Mouse (Mus musculus) MEL (cell line): ENCODE data around the gene Arx. TPM values are rescaled to one million over a fixed set of nuclear protein-coding genes. Genes with fewer than 3 reads are reported as not detected.

Source experiments
- DNase-seq: peaks from one replicate; pipeline ENCODE4 v3.0.0; 2011; ENCODE audit warnings: low read depth, low spot score
- H3K27ac ChIP-seq: 2 replicates; pipeline ENCODE4 v1.5.1; 2012; ENCODE audit warnings: low read depth, mild to moderate bottlenecking, control low read depth, low read length, moderate library complexity; ENCODE audit not compliant: control insufficient read depth
- H3K27me3 ChIP-seq, 2 experiments: fragments of 150-350 bp in 1 of 2; sonication (generic) in 1 of 2; 2 replicates each; pipeline ENCODE4 v1.6.1; 2012; ENCODE audit warnings: low read length in 2 of 2, mild to moderate bottlenecking in 2 of 2, improper control_type of control experiment in 1 of 2, moderate library complexity in 1 of 2; ENCODE audit not compliant: insufficient read depth in 2 of 2, control insufficient read depth in 1 of 2
- H3K36me3 ChIP-seq, 2 experiments: 2 replicates each; pipeline ENCODE4 v1.6.1; 2012 to 2014; ENCODE audit warnings: low read length in 2 of 2, improper control_type of control experiment in 1 of 2, inconsistent platforms in 1 of 2, mild to moderate bottlenecking in 1 of 2; ENCODE audit not compliant: insufficient read depth in 2 of 2, control insufficient read depth in 1 of 2
- H3K4me1 ChIP-seq, 2 experiments: fragments of 150-350 bp in 1 of 2; sonication (generic) in 1 of 2; 2 replicates each; pipeline ENCODE4 v1.6.1; 2012; ENCODE audit warnings: low read length in 2 of 2, improper control_type of control experiment in 1 of 2, mild to moderate bottlenecking in 1 of 2; ENCODE audit not compliant: insufficient read depth in 2 of 2, control insufficient read depth in 1 of 2
- H3K4me3 ChIP-seq, 2 experiments: fragments of 150-350 bp in 1 of 2; sonication (generic) in 1 of 2; 2 replicates each; pipeline ENCODE4 v1.5.1; 2012; ENCODE audit warnings: low read depth in 2 of 2, low read length in 2 of 2, mild to moderate bottlenecking in 2 of 2, moderate library complexity in 2 of 2, control low read depth in 1 of 2, improper control_type of control experiment in 1 of 2; ENCODE audit not compliant: control insufficient read depth in 1 of 2, insufficient read depth in 1 of 2
- H3K79me2 ChIP-seq: 2 replicates; pipeline ENCODE4 v1.6.1; 2012; ENCODE audit warnings: mild to moderate bottlenecking, low read length, moderate library complexity; ENCODE audit not compliant: control insufficient read depth, poor library complexity, insufficient read depth
- H3K9ac ChIP-seq: 2 replicates; pipeline ENCODE4 v1.6.1; 2012; ENCODE audit warnings: low read depth, mild to moderate bottlenecking, control low read depth, low read length, moderate library complexity; ENCODE audit not compliant: control insufficient read depth, poor library complexity, severe bottlenecking
- H3K9me3 ChIP-seq: fragments of 150-350 bp; sonication (generic); replicated peaks from 2 replicates; pipeline ENCODE4 v1.6.1; 2012; ENCODE audit warnings: mild to moderate bottlenecking, low read length, improper control_type of control experiment, moderate library complexity; ENCODE audit not compliant: insufficient read depth
- BHLHE40 ChIP-seq: IDR thresholded peaks from 2 replicates; pipeline ENCODE4 v1.6.1; 2012; ENCODE audit warnings: low read depth, mild to moderate bottlenecking, inconsistent platforms, low read length, improper control_type of control experiment, borderline replicate concordance
- CHD2 ChIP-seq: IDR thresholded peaks from 2 replicates; pipeline ENCODE4 v1.6.1; 2011; ENCODE audit warnings: low read length, improper control_type of control experiment
- CTCF ChIP-seq, 3 experiments: IDR thresholded peaks in 2 of 3; conservative IDR thresholded peaks in 1 of 3; 2 replicates each; pipeline ENCODE4 v1.5.1; 2011 to 2012; ENCODE audit warnings: low read length in 3 of 3, low read depth in 2 of 3, mild to moderate bottlenecking in 2 of 3, improper control_type of control experiment in 1 of 3, inconsistent platforms in 1 of 3, mixed read lengths in 1 of 3, moderate library complexity in 1 of 3; ENCODE audit not compliant: control insufficient read depth in 1 of 3, insufficient read depth in 1 of 3, poor library complexity in 1 of 3, severe bottlenecking in 1 of 3
- E2F4 ChIP-seq: IDR thresholded peaks from 2 replicates; pipeline ENCODE4 v1.6.1; 2011; ENCODE audit warnings: low read depth, low read length, improper control_type of control experiment, borderline replicate concordance
- ELF1 ChIP-seq: IDR thresholded peaks from 2 replicates; pipeline ENCODE4 v1.6.1; 2014; ENCODE audit warnings: low read depth, mild to moderate bottlenecking, inconsistent platforms, low read length, improper control_type of control experiment, moderate library complexity
- GATA1 ChIP-seq: IDR thresholded peaks from 2 replicates; pipeline ENCODE4 v1.6.1; 2011; ENCODE audit warnings: low read depth, low read length, improper control_type of control experiment
- HCFC1 ChIP-seq: IDR thresholded peaks from 2 replicates; pipeline ENCODE4 v1.6.1; 2012; ENCODE audit warnings: low read depth, mild to moderate bottlenecking, inconsistent platforms, low read length, improper control_type of control experiment, moderate library complexity
- KAT2A ChIP-seq: conservative IDR thresholded peaks from 2 replicates; pipeline ENCODE4 v1.6.1; 2012; ENCODE audit warnings: low read depth, low read length, improper control_type of control experiment, inconsistent platforms
- MAX ChIP-seq: IDR thresholded peaks from 2 replicates; pipeline ENCODE4 v1.6.1; 2011; ENCODE audit warnings: low read length, improper control_type of control experiment
- MAZ ChIP-seq: IDR thresholded peaks from 2 replicates; pipeline ENCODE4 v1.6.1; 2012; ENCODE audit warnings: low read depth, mild to moderate bottlenecking, inconsistent platforms, low read length, improper control_type of control experiment
- MEF2A ChIP-seq: IDR thresholded peaks from 2 replicates; pipeline ENCODE4 v1.6.1; 2014; ENCODE audit warnings: low read depth, mild to moderate bottlenecking, inconsistent platforms, low read length, improper control_type of control experiment; ENCODE audit not compliant: poor library complexity, insufficient replicate concordance, severe bottlenecking; ENCODE audit errors: extremely low read depth
- MYB ChIP-seq: IDR thresholded peaks from 2 replicates; pipeline ENCODE4 v1.6.1; 2011; ENCODE audit warnings: mild to moderate bottlenecking, low read depth, low read length, improper control_type of control experiment
- POLR2A ChIP-seq, 2 experiments: IDR thresholded peaks; 2 replicates each; pipeline ENCODE4 v1.6.1; 2011 to 2012; ENCODE audit warnings: low read length in 2 of 2, mild to moderate bottlenecking in 2 of 2, control low read depth in 1 of 2, improper control_type of control experiment in 1 of 2, low read depth in 1 of 2, moderate library complexity in 1 of 2; ENCODE audit not compliant: control insufficient read depth in 1 of 2, insufficient read depth in 1 of 2, poor library complexity in 1 of 2
- POLR2AphosphoS2 ChIP-seq: IDR thresholded peaks from 2 replicates; pipeline ENCODE4 v1.6.1; 2011; ENCODE audit warnings: low read length, improper control_type of control experiment
- POLR2AphosphoS5 ChIP-seq: IDR thresholded peaks from 2 replicates; pipeline ENCODE4 v1.6.1; 2012; ENCODE audit warnings: low read depth, borderline replicate concordance, mild to moderate bottlenecking, inconsistent platforms, low read length, moderate library complexity, mixed read lengths
- SIN3A ChIP-seq: IDR thresholded peaks from 2 replicates; pipeline ENCODE4 v1.6.1; 2012; ENCODE audit warnings: low read length, improper control_type of control experiment, inconsistent platforms
- SMC3 ChIP-seq: IDR thresholded peaks from 2 replicates; pipeline ENCODE4 v1.6.1; 2011; ENCODE audit warnings: low read depth, low read length, improper control_type of control experiment
- TAL1 ChIP-seq: IDR thresholded peaks from 2 replicates; pipeline ENCODE4 v1.6.1; 2012; ENCODE audit warnings: mild to moderate bottlenecking, inconsistent platforms, low read length, moderate library complexity, mixed read lengths
- TBP ChIP-seq: IDR thresholded peaks from 2 replicates; pipeline ENCODE4 v1.8.0; 2011; ENCODE audit warnings: low read depth, low read length, improper control_type of control experiment
- TCF12 ChIP-seq: IDR thresholded peaks from 2 replicates; pipeline ENCODE4 v1.6.1; 2014; ENCODE audit warnings: low read depth, mild to moderate bottlenecking, inconsistent platforms, low read length, improper control_type of control experiment, moderate library complexity
- UBTF ChIP-seq: IDR thresholded peaks from 2 replicates; pipeline ENCODE4 v1.6.1; 2012; ENCODE audit warnings: low read depth, mild to moderate bottlenecking, inconsistent platforms, low read length, improper control_type of control experiment, moderate library complexity, borderline replicate concordance; ENCODE audit not compliant: insufficient read depth
- ZC3H11A ChIP-seq: IDR thresholded peaks from 2 replicates; pipeline ENCODE4 v1.6.1; 2012; ENCODE audit warnings: low read depth, mild to moderate bottlenecking, inconsistent platforms, low read length, improper control_type of control experiment
- ZMIZ1 ChIP-seq: IDR thresholded peaks from 2 replicates; pipeline ENCODE4 v1.6.1; 2012; ENCODE audit warnings: low read depth, mild to moderate bottlenecking, inconsistent platforms, low read length, improper control_type of control experiment, moderate library complexity
- ZNF384 ChIP-seq: IDR thresholded peaks from 2 replicates; pipeline ENCODE4 v1.6.1; 2012; ENCODE audit warnings: low read depth, mild to moderate bottlenecking, inconsistent platforms, low read length, improper control_type of control experiment
- polyA plus RNA-seq, 2 experiments: library from polyadenylated mRNA; stranded (reverse) in 1 of 2; unstranded in 1 of 2; fragments of >175 nt in 1 of 2; fragments of >200 nt in 1 of 2; gene quantifications; 2 replicates each; pipeline versions ENCODE4 v1.2.1 to v1.2.4; 2012; ENCODE audit warnings: low replicate concordance in 2 of 2, low read depth in 1 of 2; ENCODE audit not compliant: insufficient read length in 2 of 2, insufficient read depth in 1 of 2, missing spikeins in 1 of 2
- total RNA-seq: library from RNA; depleted of rRNA; stranded (reverse); fragments of 300-350 nt; gene quantifications from 2 replicates; pipeline ENCODE4 v1.2.3, GENCODE M21; 2012

Arx gene
- total and polyA plus RNA-seq, 3 experiments: not detected

DNA sequence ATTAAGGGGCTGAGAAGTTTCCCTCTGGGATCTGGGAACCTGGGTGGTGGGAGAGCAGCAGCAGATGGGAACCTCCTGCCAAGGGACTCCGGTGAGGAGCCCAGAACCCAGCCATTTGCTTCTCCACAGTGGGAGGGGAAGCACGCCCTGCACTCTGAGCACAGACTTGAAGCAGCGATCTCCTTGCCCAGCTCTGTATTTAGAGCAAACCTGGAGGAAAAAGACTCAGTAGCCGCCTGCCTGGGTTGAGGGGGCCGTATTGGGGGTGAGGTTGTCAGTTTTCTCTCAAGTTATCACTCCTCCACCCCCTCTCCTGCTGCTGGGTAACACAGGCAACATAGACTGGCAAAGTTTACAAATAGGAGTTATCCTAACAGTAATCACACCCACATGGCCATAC lies 4.5 kb upstream of the Arx start:
- no peak overlapping the region for H3K4me3 ChIP-seq

GRCm38 (mm10) chrX:93285091-93285490 lies 1.2 kb upstream of the Arx start:
- H3K4me3 ChIP-seq: no peak overlapping the region
- H3K79me2 ChIP-seq: no peaks in the 10 kb centered on the region
- no peaks in the 10 kb centered on the region for H3K27me3 ChIP-seq
- H3K9ac ChIP-seq: no peak overlapping the region
- no peaks in the 10 kb centered on the region for H3K4me1 ChIP-seq
- no peaks in the 10 kb centered on the region for H3K9me3 ChIP-seq
- DNase-seq: no peak
- H3K36me3 ChIP-seq: no peaks in the 10 kb centered on the region; a peak in 1 of 4 replicates
- no peak overlapping the region for H3K27ac ChIP-seq
- TF ChIP-seq E2F4 (no peak), TCF12 (no peak), ELF1 (no peak), ZC3H11A (no peak), TAL1 (no peak), ZNF384 (no peak), HCFC1 (no peak), MAX (no peak), MYB (no peak), GATA1 (no peak), MEF2A (no peak), TBP (no peak), KAT2A (no peak), POLR2AphosphoS5 (no peak), BHLHE40 (no peak), SIN3A (no peak), SMC3 (no peak), ZMIZ1 (no peak), MAZ (no peak)

More for the DNA sequence above, 4.5 kb upstream of the Arx start:
- Histone ChIP-seq H3K4me1 (0 out of 4 replicates have a peak, but pooled peaks cover 0 to 2% of the 10 kb centered on the region in 2 experiments), H3K27me3 (no peaks in the 10 kb centered on the region; a peak in 1 of 4 replicates), H3K9ac (no peak overlapping the region), H3K27ac (no peak overlapping the region), H3K79me2 (no peaks in the 10 kb centered on the region), H3K9me3 (no peaks in the 10 kb centered on the region), H3K36me3 (no peaks in the 10 kb centered on the region; a peak in 1 of 4 replicates)
- DNase-seq: no peak
- TF ChIP-seq KAT2A (no peak), CTCF (IDR thresholded peaks at IDR 0.05 in 2 of 3, conservative IDR thresholded peaks at IDR 0.05 in 1 of 3; ENCODE audit: control insufficient read depth in 1 of 3, insufficient read depth in 1 of 3, low read depth in 2 of 3, low read length in 3 of 3, poor library complexity in 1 of 3, severe bottlenecking in 1 of 3) (no peak), CHD2 (no peak), POLR2AphosphoS2 (no peak), SMC3 (no peak), ZC3H11A (no peak), POLR2A (IDR thresholded peaks at IDR 0.05; ENCODE audit: control insufficient read depth in 1 of 2, insufficient read depth in 1 of 2, low read depth in 1 of 2, low read length in 2 of 2, poor library complexity in 1 of 2) (no peak), MEF2A (no peak), SIN3A (no peak), UBTF (no peak), HCFC1 (no peak)
